Mouse (Mus musculus) left cerebral cortex, adult 11 months (tissue): ENCODE data around the gene Tmed4.

ENCODE experiments used
- DNase-seq: peaks from one replicate; pipeline ENCODE4 v3.0.0; 2022; ENCODE audit warnings: low spot score

Tmed4 gene

DNA sequence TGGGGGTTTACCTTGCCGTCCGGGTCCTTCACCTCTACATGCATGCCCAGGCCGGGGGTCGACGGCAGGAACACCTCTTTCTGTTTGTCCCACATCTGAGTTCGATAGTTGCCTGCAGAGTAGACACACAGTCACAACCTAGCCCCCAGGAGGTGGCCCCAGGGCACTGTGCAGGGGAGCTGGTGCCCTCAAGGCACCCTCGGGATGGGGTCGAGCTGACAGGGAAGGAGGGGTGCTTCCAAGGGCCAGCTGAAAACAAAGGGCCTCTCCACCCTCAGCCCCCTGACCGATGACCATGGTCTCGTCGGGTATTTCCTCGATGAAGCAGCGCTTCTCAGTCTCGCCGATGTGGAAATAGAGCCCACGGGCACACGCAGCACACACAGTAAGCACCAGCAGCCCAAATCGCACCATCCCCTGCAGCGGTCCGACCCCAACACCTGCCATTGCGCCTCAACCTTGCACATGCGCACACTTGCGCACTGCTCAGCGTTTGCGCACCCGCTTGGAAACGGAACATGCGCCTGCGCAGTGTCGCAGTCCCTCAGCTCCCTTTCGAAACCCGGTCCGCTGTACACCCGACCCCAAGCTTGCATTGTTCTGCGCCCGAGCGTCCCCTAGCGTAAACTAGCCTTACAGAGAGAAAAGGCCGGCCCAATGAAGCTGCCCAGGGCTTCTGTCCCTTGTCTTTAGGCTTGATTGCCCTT is at the start of gene Tmed4:
Gene Tmed4 (minus strand): TSS at position 484 of the 707 bp plus-strand sequence.
- DNase-seq, result peak; percentile 93

DNA sequence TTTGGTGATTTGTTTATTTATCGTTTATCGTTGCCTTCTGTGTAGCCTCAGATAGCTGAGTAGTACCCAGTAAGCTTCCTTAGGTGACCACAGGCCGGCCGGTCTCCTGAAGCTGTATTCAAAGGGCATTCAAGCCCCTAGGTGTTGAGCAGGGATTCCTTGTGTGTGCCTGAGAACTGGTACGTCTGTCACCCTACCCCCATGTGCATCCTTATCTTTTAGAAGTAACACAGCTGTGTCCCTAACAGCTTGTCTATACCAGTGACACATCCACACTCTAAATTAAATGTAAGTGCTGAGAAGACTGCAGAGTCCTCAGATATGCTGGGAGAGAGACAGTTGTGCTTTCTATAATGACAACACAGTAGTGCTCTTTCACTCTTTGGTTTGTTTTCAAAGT is 48.7 kb upstream of the Tmed4 start:
- DNase-seq, result no peak

DNA sequence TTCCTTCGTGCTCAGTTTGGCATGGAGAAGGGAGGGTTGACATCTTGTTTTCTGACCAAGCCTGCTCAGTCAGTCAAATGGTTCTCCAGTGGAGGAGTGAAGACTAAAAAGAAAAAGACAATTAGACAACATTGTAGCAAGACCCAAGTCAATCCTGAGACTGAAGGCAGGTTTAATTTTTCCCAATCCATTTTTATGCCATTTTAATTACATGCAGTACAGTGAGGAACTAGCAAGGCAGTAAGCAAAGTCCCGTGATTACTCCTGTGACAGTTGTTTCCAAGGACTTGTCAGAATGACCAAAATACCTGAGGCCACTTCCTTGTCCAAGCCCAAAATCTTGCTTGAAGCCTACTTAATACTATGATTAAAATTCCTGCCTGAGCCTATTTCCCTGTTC is 47.4 kb upstream of the Tmed4 start:
- DNase-seq, result no peak

DNA sequence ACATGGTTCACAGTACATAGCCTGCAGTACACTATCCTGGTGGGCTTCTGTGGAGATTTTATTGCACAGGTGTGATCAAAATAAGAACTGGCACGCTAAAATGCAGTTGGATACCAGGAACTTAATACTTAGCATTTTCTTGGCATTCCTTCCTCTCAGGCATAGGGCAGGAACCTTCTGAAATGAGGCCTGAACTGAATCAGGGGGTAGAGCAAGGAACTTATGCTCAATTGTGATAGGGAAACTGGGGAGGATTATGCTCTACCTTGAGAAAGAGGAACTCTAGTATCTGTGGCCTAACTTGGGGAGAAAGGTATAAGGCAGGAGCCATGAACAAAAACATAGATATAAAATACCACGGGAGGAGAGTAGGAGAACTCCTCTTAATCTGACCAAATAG is 44.7 kb upstream of the Tmed4 start:
- DNase-seq, result no peak

DNA sequence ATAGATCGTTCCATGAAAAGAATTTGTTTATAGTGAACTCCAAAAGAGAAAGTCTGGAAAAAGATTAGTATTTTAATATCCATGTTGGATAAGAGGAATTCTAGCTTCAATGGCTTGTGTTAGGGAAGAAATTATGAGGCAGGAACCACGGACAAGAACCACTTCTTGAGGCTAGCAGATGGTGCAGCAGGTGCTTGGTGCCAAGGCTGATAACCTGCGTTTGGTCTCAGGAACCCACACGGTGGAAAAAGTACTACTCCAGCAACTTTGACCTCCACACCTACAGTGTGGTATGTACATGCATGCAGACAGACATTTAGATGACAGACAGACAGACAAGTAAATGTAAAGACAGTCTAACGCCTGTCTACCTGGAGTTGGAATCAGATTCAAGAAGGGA is 43.9 kb upstream of the Tmed4 start:
- DNase-seq, result no peak

DNA sequence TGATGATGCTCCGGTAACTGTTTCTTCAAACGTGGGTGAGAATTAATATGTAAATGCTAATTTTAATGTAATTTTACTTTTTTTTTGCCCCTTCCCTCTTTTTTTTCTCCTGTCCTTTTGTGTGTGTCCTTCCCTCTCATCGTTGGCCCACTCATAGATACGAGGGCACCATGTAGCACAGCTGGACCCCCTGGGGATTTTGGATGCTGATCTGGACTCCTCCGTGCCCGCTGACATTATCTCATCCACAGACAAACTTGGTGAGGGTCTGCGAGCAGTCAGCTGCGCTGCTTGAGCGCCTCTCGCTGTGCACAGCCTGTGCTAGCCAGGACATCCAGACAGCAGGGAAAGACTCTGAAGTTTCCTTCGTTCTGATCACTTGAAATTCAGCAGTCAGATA is 42.2 kb upstream of the Tmed4 start:
- DNase-seq, result no peak

DNA sequence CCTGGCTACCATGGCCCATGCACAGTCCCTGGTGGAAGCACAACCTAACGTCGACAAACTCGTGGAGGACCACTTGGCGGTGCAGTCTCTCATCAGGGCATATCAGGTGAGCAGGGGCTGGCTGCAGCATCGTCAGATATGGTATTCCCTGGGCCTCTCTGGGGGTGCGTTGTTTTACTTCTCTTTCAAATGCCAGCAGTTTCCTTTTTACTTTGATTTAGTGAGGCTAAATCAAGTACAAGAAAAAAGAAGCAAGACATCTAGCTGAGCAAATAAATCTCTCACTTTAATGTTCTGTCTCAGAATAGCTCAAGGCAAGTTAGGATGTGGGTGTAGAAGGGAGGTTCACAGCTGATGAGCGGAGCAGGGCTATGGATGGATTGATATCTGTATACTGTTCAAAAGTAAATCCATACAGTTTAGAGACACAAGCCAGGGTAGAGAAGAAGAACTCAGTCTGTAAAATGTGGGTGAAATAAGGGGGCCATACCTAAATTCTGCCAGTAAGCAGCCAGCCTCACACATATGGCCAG is 39.3 kb upstream of the Tmed4 start:
- DNase-seq, result no peak

DNA sequence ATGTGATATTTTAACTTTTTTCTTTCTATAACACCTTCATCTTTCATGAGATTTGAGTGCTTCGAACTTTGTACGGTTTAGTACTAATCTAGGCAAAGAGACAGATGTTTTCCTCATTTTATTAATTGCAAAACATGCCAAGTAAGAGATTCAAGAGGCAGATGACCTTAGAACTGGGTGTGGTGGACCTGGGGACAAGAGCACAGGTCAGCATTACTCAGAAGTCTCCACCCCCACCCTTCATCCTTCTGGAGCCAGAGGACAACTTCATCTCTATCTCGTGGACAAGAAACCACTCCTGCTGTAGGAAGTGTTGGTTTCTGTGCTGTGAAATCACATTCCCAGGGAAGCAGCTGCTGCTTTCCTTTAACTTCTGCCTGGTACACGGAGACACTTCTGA is 33.5 kb upstream of the Tmed4 start:
- DNase-seq, result no peak

DNA sequence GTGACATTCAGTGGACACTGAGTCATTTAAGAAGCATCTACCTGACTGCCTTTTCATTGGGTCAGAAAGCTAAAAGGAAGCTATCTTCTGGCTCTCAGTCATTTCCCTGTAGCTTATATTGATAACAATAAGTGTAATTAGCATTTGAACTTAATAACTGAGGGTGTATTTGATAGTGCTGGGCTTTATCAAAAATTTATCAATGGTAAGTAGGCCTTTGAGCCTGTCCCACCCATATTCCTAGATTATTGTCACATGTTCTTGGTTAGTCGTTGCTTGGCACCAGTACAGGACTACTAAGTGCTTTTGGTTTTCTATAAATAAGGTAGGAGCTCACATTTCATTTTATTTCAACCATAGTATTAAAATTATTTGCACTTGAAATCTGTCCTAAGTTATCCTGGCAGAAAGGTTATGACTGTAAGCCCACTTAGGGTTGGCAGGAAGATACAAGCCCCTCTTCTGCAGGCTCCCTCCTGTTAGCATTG is 31.3 kb upstream of the Tmed4 start:
- DNase-seq, result no peak

DNA sequence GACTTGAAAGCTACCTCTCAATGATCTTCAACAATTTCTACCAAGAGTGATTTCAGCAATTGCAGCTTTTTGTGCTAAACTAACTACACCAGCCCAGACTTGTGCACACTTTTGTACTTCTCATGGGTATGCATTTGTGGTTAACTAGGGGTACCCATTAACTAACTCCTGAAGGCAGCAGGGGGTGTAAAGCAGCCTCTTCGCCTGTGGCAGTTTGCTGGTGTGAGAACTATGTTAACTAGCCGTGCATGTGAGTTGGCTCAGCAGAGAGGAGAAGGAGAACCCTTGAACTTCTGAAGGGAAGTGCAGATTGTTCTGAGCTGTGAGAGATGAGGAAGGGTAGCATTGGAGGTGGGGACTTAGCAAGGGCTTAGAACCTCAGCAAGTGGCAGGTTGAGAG is 28.1 kb upstream of the Tmed4 start:
- DNase-seq, result no peak

DNA sequence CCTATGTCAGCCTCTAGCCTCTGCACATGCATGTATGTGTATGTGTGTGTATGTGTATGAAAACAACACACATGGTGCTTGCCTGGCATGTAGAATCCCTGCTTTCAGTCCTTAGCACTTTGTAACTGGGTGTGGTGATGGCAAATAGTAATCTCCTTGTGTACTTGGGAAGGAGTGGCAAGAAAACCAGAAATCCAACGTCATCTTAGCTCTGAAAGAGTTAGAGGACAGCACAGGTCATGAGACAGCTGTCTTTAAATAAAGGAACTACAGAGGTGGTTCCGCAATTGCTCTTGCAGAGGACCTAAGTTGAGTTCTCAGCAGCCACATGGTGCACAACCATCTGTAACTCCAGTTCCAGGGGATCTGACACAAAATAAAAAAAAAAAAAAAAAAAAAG is 24.8 kb upstream of the Tmed4 start:
- DNase-seq, result no peak

DNA sequence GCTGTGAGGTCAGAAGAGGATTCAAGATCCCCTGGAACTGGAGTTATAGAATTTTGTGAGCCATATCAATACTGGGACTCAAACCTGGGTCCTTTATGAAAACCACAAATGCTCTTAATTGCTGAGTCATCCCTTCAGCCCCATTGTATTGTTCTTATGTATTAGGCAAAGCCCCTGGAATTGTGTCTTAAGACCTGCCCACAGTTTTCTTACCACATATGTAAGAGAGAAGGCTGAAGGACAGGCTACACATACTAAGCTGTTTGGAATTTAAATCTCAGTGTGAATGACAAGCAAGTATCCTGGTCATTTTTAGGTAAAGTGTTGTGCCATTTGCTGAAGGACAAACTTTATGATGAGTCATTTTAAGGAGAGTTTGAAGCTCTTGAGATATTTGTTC is 21.4 kb upstream of the Tmed4 start:
- DNase-seq, result no peak

DNA sequence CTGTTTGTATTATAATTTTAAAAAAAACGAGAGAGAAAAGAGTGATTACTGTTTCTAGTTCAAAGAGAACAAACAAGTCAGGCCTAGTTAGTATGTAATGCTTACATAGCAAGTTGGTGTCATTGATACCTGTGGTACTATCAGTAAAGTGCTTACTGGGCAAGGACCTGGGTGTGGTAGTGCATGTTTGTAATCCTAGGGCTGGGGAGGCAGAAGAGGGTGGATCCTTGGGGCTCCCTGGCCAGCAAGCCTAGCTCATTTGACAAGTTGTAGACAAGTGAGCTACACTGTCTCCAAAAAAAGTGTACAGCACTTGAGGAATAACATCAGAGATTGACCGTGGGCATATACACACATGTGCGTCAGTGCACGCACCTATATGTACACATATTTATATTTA is 20.0 kb upstream of the Tmed4 start:
- no peak for DNase-seq

DNA sequence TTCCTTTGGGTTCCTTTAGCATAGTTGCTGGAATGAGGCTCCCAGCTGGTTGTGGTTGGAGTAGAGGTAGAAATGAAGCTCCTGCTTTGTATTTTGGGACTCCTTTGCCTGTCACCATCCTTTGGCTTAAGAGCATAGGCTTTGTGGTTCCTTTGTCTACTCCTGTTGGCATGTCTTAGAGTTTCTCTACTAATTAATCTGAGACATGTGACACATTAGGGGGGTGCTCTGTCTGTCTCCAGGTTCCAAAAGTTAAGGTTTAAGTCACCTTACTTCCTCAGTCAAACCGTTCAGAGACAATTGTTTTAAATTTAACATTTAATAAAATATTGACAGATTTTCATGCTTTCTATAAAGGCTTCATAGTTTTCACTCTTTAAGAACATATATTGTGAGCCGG is 18.9 kb upstream of the Tmed4 start:
- DNase-seq, result no peak

DNA sequence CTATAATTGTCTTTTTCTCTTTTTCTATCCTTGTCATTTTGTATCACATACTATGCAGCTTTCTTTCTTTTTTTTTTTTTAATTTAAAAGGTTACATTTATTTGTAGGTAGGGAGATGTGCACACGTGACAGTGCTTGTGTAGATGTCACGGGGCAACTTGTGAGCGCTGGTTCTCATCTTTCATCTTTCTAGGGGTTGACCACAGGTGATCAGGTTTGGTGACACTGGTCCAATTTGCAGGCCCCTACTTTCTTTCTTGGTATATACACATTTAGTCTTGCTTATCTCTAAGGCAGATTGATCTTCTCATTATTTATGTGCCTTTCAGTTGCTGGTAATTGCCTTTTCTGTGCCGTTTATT is 18.3 kb upstream of the Tmed4 start:
- DNase-seq, result no peak

DNA sequence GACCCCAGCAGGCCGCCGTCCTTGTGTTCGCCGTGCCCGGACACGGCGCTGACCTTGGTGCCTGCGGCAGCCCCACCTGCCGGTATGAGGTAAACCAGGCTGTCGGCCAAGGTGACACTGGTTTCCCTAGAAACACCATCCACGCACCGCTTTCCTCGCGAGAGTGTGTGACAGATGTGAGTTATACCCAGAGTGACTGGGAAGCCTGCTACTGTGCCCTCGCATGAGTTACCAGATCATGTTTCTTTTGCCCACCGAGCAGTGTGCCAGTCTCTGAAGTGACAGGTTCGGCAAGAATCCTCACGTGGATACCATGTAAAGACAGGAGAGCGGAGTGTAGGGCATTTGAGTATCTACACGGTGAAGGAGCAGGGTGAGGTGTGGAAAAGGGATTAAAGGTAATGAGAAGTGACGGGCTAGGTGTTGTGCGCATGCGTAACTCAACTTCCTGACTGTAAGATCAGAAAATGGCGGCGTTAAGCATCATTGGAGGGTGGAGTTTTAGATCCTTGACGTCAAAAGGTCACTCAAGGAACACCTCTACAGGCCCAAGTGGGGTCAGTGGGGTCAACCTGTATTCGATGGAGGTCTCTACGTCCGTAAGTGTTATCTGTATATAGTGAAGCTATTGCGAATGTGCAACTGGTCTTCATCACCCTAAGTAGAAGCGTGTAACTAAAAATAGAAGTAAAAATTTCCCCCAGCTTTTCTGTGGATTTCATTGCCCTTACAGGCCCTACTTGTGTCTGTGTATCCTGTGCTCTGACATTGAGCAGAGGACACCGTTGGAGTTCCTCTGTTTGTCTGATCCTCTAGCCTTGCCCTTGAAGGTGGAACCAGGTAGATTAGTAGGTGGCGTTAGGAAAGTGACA is 17.7 kb upstream of the Tmed4 start:
- DNase-seq, result peak; percentile 79

DNA sequence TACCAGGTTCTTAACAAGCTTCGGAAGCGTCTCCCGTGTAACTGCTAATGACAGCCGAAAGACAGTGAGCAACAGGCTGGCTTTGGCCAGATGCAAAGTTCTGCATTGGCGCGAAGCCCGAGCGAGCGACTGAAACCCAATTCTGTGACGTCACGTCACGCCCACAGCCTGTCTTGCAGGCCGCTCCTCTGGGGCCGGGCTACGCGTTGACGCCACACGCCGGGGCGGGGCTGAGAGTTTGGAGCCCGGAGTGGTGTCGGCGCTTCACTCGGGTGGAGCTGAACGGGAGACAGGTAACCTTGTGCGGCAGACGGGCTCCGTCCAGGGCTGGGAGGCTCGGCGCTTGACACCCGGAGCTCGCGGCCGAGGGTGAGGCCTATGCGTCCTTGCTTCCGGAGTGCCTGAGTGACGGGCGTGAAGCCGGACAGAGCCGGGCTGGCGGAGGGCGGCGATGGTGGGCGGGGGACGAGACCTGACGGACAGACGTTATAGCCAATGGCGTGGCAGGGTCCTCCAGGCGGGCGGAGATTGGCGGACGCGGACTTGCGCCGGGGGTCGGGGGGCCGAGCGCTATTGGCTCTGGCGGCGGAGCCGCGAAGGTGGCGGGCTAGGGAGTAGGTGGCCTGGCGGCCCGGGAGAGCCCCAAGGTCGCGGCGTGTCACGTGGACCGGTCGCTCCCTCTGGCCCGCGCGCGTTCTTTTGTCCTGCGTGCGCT is 16.9 kb upstream of the Tmed4 start, which contains the start of gene Ogdh:
Gene Ogdh (plus strand): TSS at position 233 of the 715 bp plus-strand sequence.
- peak; percentile 96 for DNase-seq

DNA sequence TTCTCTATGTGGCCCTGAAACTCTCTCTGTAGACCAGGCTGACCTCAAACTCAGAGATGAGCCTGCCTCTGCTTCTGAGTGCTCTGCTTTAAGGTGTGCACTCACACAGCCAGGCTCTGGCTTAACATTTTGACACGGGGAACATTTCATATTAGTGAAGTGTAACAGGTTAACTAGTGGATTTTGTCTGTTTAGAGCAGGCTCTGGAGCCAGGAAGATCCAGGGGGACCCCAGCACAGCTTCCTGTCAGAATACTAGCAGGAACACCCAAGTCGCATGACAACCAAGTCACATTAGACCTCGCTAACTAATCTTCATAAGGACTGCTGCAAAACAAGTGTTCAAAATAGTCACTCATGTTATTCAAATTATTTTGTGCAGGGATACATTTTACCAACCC is 16.2 kb upstream of the Tmed4 start:
- DNase-seq, result no peak

DNA sequence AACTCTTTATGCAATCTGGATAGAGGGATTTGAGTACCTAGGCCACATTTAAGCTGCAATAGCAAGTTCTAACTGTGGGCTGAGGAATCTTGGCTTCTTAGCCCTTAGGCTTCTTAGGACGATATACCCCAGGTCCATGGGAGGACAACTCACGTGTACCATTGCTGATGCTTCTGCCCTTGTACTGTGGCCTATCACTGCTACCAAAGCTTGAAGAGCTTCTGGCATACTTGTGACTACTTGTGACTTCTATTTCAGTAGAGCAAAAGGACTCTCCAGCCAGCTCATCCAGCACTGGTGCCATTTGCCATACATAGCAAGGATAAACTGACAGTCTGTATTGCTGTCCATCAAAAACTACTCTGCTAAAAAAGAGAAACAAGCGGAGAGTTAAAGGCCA is 15.5 kb upstream of the Tmed4 start:
- DNase-seq, result no peak

DNA sequence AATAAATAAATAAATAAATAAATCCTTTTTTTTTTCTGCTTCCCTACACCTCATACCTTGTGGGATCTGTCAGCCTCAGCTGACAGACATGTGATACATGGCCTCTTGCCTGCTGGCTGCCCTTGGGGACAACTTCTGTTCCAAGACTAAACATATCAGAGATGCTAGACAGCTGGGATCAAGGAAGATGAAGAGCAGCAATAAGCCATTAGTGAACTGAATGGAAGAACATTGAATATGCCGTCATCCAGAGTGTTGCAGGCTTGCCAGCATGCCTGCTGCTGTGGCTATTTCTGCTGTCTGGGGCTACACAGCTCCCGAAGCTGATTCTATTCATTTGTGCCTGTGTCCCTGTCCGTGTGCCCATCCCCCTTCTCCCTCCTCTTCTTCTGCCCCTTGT is 8.3 kb upstream of the Tmed4 start:
- DNase-seq, result no peak

DNA sequence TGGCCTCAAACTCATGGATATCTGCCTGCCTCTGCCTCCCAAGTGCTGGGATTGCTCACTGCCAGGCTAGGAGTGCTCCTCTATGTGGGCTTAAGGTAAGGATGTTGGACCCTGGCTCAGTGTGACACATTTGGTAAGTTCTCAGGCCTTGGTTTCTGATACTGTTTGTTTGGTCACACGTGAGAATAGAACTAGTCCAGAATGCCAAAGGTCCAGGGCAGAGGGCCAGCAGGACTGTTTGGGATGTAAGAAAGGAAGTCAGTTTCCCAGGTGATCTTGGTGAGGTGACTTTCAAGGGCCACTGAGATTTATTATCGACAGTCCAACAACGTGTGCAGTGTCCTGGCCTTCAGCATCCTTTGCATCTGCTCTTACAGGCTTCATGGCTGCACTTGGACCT is 1.8 kb upstream of the Tmed4 start:
- DNase-seq, result no peak

DNA sequence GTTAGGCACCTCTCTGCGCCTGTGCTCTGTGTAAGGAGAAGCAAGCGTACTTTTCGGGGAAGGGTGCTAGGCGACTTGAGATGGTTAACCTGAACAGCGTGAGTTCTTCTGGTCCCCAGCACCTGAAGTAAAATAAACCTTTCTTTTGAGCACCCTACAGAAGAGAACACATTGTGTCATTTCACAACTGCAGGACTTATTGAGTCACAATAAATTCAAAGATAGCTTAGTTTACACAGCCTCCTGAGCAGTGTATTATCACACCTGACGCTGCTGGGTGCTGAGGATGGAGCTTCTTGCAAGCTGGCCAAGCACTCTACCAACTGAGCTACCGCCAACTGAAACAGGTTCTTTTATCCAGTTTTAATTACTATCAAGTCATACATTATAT is 419 bp upstream of the Tmed4 start:
- DNase-seq, result no peak

DNA sequence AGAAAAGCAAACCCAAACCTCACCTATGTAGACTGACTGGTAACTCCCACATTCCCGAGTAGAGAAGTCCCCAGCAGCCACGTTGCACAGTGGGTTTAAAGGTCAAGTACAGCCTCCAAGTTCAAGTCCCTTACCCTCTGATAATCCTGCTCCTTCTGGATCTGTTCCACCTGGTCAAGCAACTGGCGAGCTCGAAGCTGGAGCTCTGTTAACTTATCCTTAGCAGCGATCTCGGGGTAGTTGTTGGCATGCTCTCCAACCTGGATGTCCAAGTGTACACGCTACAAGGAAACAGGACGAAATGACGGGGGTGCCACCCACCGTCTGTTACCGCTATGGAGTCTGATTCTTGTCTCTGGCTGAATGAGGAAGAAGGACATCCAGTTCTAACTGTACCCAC is 1.1 kb downstream of the Tmed4 start:
- no peak for DNase-seq
